Mouse (Mus musculus) embryonic fibroblast, embryonic 13.5 days (primary cell): Measurements from ENCODE around the gene C9orf72. TPM values are rescaled to one million over a fixed set of nuclear protein-coding genes. Genes with fewer than 3 reads are reported as not detected.
"Not testable (repeated sequence)": the region's sequence is repeated elsewhere in the genome, so short reads cannot be mapped to it uniquely, and the experiment has no call there.

Experiments
- H3K27ac ChIP-seq: 2 replicates; pipeline ENCODE4 v1.5.1; 2012; ENCODE audit warnings: low read length, control low read depth, inconsistent platforms; ENCODE audit not compliant: insufficient read depth
- H3K4me1 ChIP-seq: 2 replicates; pipeline ENCODE4 v1.6.1; 2011; ENCODE audit warnings: low read length; ENCODE audit not compliant: control insufficient read depth, insufficient read depth
- H3K4me3 ChIP-seq: 2 replicates; pipeline ENCODE4 v1.5.1; 2011; ENCODE audit warnings: mild to moderate bottlenecking, control low read depth, low read length; ENCODE audit not compliant: insufficient read depth
- CTCF ChIP-seq: IDR thresholded peaks from 2 replicates; pipeline ENCODE4 v1.5.1; 2011; ENCODE audit warnings: mild to moderate bottlenecking, control low read depth, low read length, moderate library complexity, borderline replicate concordance; ENCODE audit not compliant: insufficient read depth
- POLR2A ChIP-seq: IDR thresholded peaks from 2 replicates; pipeline ENCODE4 v1.6.1; 2011; ENCODE audit warnings: low read depth, mild to moderate bottlenecking, control low read depth, low read length, moderate library complexity
- polyA plus RNA-seq: library from polyadenylated mRNA; stranded (reverse); fragments of >200 nt; gene quantifications from 2 replicates; pipeline ENCODE4 v1.2.4, GENCODE M21; 2011; ENCODE audit warnings: low read depth; ENCODE audit not compliant: missing spikeins, insufficient read length

C9orf72 gene
- polyA plus RNA-seq: 18.4 and 22.2 TPM in 2 replicates

DNA sequence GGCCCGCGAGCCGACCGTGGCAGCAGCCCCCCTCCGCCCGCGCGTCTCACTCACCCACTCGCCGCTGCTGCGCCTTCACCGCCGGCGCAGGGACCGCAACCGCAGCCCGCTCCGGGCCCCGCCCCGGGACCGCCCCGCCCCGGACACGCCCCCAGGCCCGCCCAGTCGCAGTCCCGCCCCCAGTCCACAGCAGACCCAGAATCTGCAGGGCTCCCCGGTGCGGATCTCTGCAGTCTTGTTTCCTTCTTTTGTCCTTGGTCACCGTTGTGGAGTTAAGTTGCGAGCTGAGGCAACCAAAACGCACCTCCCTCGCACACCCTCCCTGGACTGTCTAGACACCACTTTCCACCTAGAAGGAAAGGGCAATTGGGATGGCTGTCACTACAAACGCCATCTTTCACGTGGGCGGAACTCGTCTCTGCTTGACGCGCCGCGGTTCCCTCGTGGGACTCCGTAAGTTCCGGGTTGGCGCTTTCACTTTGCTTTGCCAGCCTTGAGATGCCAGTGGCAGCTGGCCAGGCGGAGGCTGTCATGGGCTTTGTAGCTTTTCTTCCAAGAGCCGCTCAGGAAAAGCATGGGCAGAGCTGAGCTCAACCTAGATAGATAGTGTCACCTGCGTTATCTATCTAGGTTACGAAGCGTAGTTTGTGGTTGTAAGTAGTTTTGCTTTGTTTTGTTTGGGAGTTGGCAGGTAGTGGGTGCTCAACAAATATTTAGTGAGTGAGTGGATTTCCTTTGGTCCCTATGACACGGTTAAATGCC is at the start of gene C9orf72:
Gene C9orf72 (minus strand): TSS at position 442 of the 762 bp plus-strand sequence.
- peak within 1 kb of the TSS; percentile 68 for H3K4me3 ChIP-seq
- TF ChIP-seq POLR2A: peak; percentile 79
- no peak for TF ChIP-seq CTCF
- peak within 1 kb of the TSS; percentile 63 for H3K27ac ChIP-seq
- H3K4me1 ChIP-seq: peaks cover 3% of the 10 kb centered on the region

DNA sequence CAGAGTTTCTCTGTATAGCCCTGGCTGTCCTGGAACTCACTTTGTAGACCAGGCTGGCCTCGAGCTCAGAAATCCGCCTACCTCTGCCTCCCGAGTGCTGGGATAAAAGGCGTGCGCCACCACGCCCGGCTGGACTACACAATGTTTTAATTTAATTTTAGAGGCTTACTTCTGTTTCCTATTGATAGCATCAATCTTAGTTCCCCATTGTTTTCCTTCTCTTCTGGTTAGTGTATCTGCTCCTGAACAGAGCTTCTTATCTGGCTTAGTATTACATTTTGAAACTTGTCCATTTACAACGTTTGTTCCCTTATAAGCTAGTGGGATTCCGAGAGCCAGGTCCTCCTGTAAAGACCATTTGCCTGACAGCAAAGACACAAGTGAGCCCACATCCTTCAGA is 33.0 kb upstream of the C9orf72 start:
- Histone ChIP-seq H3K4me3 (no peak overlapping the region), H3K4me1 (no peaks in the 10 kb centered on the region), H3K27ac (no peak overlapping the region)
- TF ChIP-seq POLR2A (no peak), CTCF (no peak)

DNA sequence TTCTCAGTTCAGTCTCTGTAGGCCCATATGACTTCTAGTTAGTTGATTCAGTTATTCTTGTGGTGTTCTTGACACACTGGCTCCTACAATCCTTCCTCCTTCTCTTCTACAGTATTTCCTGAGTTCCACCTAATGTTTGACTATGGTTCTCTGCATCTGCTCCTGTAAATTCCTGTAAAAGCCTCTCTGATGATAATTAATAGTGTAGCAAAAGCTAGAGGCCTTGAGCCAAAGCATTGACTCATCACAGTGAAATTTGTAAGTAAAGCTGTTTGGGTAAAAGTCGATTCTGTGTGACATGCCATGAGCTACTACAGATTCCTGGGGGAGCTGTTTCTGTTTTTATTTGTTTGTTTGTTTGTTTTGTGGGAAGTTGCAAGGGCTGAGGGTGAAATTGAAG is 18.0 kb upstream of the C9orf72 start:
- TF ChIP-seq POLR2A: no peak
- no peak for TF ChIP-seq CTCF
- H3K4me1 ChIP-seq: no peaks in the 10 kb centered on the region
- no peak overlapping the region for H3K4me3 ChIP-seq
- H3K27ac ChIP-seq: no peak overlapping the region

DNA sequence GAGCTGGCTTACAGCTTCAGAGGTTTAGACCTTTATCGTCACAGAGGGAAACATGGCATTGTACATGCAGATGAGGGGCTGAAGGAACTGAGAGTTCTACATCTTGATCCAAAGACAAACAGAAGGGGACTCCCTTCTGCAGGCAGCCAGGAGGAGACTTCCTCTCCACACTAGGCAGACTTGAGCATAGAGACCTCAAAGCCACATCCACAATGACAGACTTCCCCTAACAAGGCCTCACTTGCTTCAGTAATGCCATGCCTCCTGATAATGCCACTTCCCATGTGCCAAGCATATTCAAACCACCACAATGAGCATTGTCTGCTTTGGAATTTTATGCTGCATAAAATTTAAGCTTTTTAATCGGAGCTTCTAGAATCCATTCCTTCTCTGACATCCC is 15.8 kb upstream of the C9orf72 start:
- H3K4me1 ChIP-seq: no peaks in the 10 kb centered on the region
- H3K27ac ChIP-seq: no peak overlapping the region
- no peak for TF ChIP-seq POLR2A
- no peak for TF ChIP-seq CTCF
- H3K4me3 ChIP-seq: no peak overlapping the region

DNA sequence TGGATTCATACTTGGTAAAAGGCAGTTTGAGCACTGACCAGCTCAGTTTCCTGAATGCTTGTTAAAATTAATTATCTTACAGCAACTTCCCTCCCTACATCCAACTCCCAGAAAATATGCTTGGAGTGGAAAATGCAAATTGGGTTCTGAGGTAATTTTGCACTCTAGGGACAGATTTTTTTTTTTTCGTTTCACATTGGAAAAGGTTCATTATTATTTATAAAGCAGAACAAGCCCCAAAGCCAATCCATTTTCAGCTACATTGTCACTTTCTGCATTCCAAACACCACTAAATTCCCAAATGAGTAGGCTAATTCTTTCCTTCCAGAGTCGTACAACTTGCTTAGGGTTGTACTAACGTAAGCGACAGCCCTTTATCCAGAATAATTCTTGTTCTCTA is 12.7 kb upstream of the C9orf72 start:
- H3K27ac ChIP-seq: no peak overlapping the region
- TF ChIP-seq CTCF: no peak
- H3K4me1 ChIP-seq: no peaks in the 10 kb centered on the region
- H3K4me3 ChIP-seq: no peak overlapping the region

DNA sequence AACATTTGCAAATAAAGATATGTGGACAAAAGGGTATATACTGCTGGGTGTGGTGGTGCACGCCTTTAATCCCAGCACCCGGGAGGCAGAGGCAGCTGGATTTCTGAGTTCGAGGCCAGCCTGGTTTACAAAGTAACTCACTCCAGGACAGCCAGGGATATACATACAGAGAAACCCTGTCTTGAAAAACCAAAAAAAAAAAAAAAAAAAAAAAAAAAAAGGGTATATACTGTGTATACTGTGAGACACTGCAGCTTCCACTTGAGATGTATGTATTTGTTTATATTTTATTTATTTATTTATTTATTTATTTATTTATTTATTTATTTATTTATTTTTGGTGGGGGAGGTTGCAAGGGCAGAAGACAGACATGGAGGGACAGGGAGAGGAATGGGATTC is 12.3 kb upstream of the C9orf72 start:
- not testable (repeated sequence) for H3K4me3 ChIP-seq, H3K27ac ChIP-seq, H3K4me1 ChIP-seq

DNA sequence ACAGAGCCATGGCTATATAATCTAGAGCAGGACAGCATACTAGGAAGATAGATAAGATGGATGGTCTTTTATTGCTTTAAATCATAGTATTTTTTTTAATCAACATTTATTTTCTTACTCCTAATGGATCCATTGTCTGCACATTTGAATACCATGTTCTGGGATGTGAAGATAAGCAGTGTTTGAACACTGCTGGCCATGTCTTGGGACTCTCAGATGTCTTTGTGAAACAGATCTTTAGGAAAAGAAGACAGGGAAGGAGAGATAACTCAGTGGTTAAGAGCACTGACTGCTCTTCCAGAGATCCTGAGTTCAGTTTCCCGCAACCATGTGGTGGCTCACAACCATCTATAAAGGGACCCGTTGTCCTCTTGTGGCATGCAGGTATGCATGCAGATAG is 10.3 kb upstream of the C9orf72 start:
- H3K4me3 ChIP-seq: no peak overlapping the region
- no peaks in the 10 kb centered on the region for H3K4me1 ChIP-seq
- TF ChIP-seq POLR2A (no peak), CTCF (no peak)
- no peak overlapping the region for H3K27ac ChIP-seq

DNA sequence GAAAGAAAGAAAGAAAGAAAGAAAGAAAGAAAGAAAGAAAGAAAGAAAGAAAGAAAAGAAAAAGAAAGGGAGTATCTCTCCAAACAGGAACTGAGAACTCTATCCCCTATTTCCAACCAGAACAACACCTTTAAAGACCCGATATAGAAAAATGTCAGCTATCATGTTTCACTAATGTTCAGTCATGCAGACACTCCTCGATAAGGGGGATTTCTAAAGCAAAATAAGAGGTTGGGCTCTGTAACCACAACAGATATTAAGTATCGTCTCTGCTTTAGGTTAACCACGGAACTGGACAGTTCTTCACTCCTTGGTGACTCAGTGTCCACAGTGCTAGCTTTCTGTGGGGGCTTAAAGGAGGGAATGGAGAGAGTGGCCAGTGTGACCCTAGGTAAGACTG is 2.3 kb upstream of the C9orf72 start:
- Histone ChIP-seq H3K27ac (no peak overlapping the region), H3K4me1 (peaks cover 3% of the 10 kb centered on the region), H3K4me3 (no peak overlapping the region)
- no peak for TF ChIP-seq CTCF
- no peak for TF ChIP-seq POLR2A

DNA sequence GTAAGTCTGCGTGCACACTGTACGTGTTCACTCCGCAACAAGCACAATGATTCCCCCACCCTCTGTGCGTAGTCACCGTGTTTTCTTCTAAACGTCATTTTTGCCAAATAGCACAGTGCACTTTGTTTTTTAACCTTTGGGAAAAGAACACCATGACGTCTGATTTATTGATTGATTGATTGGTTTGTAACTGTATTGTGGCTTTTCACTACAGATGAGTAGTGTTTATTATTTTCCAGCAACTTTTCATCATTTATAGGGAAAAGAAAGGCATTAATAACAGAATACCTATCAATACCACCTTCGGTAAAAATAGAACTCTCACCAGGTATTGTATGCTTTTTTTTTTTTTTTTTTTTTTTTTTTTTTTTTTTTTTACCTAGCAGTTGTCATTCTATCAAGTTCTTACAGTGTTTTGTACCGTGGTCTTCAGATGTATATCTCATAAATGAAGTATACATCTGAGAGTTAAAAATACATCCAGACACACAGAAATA is 569 bp upstream of the C9orf72 start:
- Histone ChIP-seq H3K4me3 (peak overlapping the region; percentile 68), H3K27ac (peak overlapping the region; percentile 50), H3K4me1 (peaks cover 3% of the 10 kb centered on the region)
- no peak for TF ChIP-seq CTCF

DNA sequence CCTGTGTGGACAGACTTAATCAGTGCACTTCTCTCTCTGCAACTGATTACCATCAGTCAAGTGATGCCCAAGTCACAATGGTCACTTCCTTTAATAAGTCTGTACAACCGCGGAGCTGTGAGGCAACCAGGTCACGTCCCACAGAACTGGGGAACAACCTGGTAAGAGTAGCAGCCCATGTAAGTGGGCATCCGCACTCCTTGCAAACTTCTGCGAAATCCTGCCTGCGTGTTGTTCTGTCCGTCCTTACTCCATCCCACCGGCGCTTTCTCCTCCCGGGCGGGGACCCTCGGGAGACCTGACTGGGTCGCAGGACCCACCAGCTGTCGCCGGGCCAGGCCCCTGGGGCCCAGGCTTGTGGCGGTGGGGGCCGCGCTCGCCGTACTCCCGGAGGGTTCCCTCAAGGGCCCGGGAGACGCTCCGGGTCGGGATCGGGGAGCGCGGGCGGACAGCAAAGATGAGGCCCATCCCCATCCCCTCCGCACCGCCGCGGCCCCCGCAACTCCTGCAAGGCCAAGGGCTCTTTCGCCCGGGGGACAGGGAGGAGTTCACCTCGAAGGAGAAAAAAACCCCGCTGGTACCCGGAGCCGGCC is 738 bp downstream of the C9orf72 start:
- Histone ChIP-seq H3K4me3 (peak overlapping the region; percentile 68), H3K27ac (no peak overlapping the region), H3K4me1 (peaks cover 3% of the 10 kb centered on the region)
- no peak for TF ChIP-seq CTCF
- no peak for TF ChIP-seq POLR2A
